Mouse (Mus musculus) E14TG2a.4 (cell line): ENCODE results near the gene Ptafr.

Experiments
- H3K27me3 ChIP-seq: 2 replicates; pipeline ENCODE4 v1.6.1; 2014; ENCODE audit warnings: low read length, control low read depth; ENCODE audit not compliant: insufficient read depth
- H3K36me3 ChIP-seq: 2 replicates; pipeline ENCODE4 v1.6.1; 2014; ENCODE audit warnings: low read length, control low read depth; ENCODE audit not compliant: insufficient read depth
- H3K4me1 ChIP-seq: replicated peaks from 2 replicates; pipeline ENCODE4 v1.6.1; 2014; ENCODE audit warnings: low read depth, low read length, control low read depth
- H3K4me3 ChIP-seq: replicated peaks from 2 replicates; pipeline ENCODE4 v1.5.1; 2014; ENCODE audit warnings: mild to moderate bottlenecking, low read length
- H3K9me3 ChIP-seq: 2 replicates; pipeline ENCODE4 v1.6.1; 2014; ENCODE audit warnings: low read length, control low read depth
- CTCF ChIP-seq: conservative IDR thresholded peaks from 2 replicates; pipeline ENCODE4 v1.5.1; 2014; ENCODE audit warnings: low read length
- NANOG ChIP-seq: IDR thresholded peaks from 2 replicates; pipeline ENCODE4 v1.6.1; 2014; ENCODE audit warnings: borderline replicate concordance, low read length, mixed read lengths
- POU5F1 ChIP-seq: IDR thresholded peaks from 2 replicates; pipeline ENCODE4 v1.6.1; 2014; ENCODE audit warnings: low read length, borderline replicate concordance

Gene Ptafr

DNA sequence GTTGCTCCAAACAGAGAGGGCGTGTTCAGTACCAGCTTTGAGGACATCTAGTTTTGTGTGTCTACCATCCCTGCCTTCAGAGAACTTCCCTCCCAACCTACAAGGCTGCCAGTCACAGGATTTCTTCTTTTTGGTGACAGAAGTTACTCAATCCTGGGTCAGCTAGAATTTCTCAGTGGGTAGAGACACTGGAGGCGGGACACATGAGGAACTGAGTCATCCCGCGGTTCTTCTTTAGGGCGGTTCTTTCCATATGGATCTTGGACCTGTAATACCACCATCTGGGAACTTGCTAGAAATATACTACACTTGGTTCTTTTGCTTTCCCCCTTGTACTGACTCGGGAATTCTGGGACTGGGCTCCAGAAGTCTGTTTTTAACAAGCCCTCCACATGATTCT, 54.0 kb downstream of the Ptafr start:
- peaks cover 27% of the 10 kb centered on the region for H3K4me1 ChIP-seq
- peaks cover 7% of the 10 kb centered on the region; the same call in 1 of the 2 replicates for H3K9me3 ChIP-seq
- TF ChIP-seq POU5F1 (no peak), CTCF (no peak), NANOG (no peak)
- H3K36me3 ChIP-seq = no peaks in the 10 kb centered on the region
- no peak overlapping the region for H3K4me3 ChIP-seq
- H3K27me3 ChIP-seq = peaks cover 2% of the 10 kb centered on the region; the same call in 1 of the 2 replicates

GRCm38 (mm10) chr4:132618850-132619375, 55.0 kb downstream of the Ptafr start:
- Histone ChIP-seq H3K4me1 (peaks cover 27% of the 10 kb centered on the region), H3K27me3 (peaks cover 2% of the 10 kb centered on the region; the same call in 1 of the 2 replicates)
- TF ChIP-seq CTCF = no peak

DNA sequence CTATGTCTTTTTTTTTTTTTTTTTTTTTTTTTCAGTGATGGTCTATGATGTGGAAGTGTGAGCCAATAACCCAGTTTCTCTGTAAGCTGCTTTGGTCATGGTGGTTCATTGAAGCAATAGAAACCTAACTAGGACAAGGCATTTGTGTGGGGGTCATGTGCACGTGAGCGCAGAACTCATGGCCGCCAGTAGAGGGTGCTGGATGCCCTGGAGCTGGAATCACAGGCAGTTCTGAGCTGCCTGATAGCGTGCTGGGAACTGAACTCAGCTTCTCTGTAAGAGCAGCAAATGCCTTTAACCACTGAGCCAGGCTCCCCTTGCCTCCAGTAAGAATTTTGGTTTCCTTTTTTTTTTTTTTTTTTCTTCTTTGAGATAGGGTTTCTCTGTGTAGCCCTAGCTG, 56.3 kb downstream of the Ptafr start:
- no peak overlapping the region for H3K4me3 ChIP-seq
- peaks cover under 1% of the 10 kb centered on the region; the same call in 1 of the 2 replicates for H3K9me3 ChIP-seq
- no peaks in the 10 kb centered on the region for H3K36me3 ChIP-seq
- peaks cover 29% of the 10 kb centered on the region for H3K4me1 ChIP-seq
- H3K27me3 ChIP-seq = peaks cover 2% of the 10 kb centered on the region; the same call in 1 of the 2 replicates
- no peak for TF ChIP-seq POU5F1
- TF ChIP-seq CTCF = peak; percentile 63

More at GRCm38 (mm10) chr4:132618850-132619375, 55.0 kb downstream of the Ptafr start:
- H3K36me3 ChIP-seq = no peaks in the 10 kb centered on the region
- peaks cover 7% of the 10 kb centered on the region; the same call in 1 of the 2 replicates for H3K9me3 ChIP-seq
- H3K4me3 ChIP-seq = no peak overlapping the region

GRCm38 (mm10) chr4:132621287-132622068, 57.6 kb downstream of the Ptafr start:
- TF ChIP-seq NANOG = no peak
- no peak for TF ChIP-seq CTCF
- no peak for TF ChIP-seq POU5F1
- Histone ChIP-seq H3K36me3 (no peaks in the 10 kb centered on the region), H3K9me3 (no peaks in the 10 kb centered on the region), H3K27me3 (peaks cover 2% of the 10 kb centered on the region; the same call in 1 of the 2 replicates), H3K4me1 (peaks cover 29% of the 10 kb centered on the region), H3K4me3 (no peak overlapping the region)

- TF ChIP-seq NANOG (no peak), CTCF (no peak), POU5F1 (no peak)
- no peaks in the 10 kb centered on the region for H3K9me3 ChIP-seq
- no peaks in the 10 kb centered on the region for H3K27me3 ChIP-seq
- no peak overlapping the region for H3K4me3 ChIP-seq
- peaks cover 15% of the 10 kb centered on the region for H3K4me1 ChIP-seq
- no peaks in the 10 kb centered on the region for H3K36me3 ChIP-seq
Measured at GRCm38 (mm10) chr4:132624034-132624657, 60.3 kb downstream of the Ptafr start.

- TF ChIP-seq POU5F1 (no peak), CTCF (peak; percentile 52)
- no peaks in the 10 kb centered on the region for H3K27me3 ChIP-seq
- H3K4me1 ChIP-seq = peaks cover 2% of the 10 kb centered on the region; the same call in 1 of the 2 replicates
- H3K36me3 ChIP-seq = no peaks in the 10 kb centered on the region
- no peak overlapping the region for H3K4me3 ChIP-seq
- H3K9me3 ChIP-seq = no peaks in the 10 kb centered on the region
Measured at GRCm38 (mm10) chr4:132628830-132629229, 65.0 kb downstream of the Ptafr start.
